Mouse (Mus musculus) gastrocnemius, adult 2 months (tissue): ENCODE measurements around the gene Map3k15. TPM values are rescaled to one million over a fixed set of nuclear protein-coding genes. Genes with fewer than 3 reads are reported as not detected.

ENCODE experiments used
- DNase-seq: peaks from one replicate; pipeline ENCODE4 v3.0.0; 2022
- H3K27ac ChIP-seq: fragments of 200-600 bp; 2 replicates; pipeline ENCODE4 v1.8.1; 2022; ENCODE audit warnings: mild to moderate bottlenecking
- H3K4me3 ChIP-seq: fragments of 200-600 bp; 2 replicates; pipeline ENCODE4 v1.8.1; 2022; ENCODE audit warnings: mild to moderate bottlenecking, moderate library complexity
- CTCF ChIP-seq: fragments of 200-600 bp; IDR thresholded peaks from 2 replicates; pipeline ENCODE4 v1.8.1; 2022; ENCODE audit warnings: antibody characterized with exemption, mild to moderate bottlenecking, moderate library complexity
- intact Hi-C: fragments of 180-260 bp; cut with DNase I; formaldehyde crosslinking; loops from one replicate; pipeline ENCODE4 v1.15.1; 2025
- long read RNA-seq, 2 experiments: library from polyadenylated mRNA; stranded (forward); transcript quantifications; one replicate each; pipeline ENCODE4 v2.0.0; 2021
- total RNA-seq, 2 experiments: library from RNA; stranded (reverse); gene quantifications; 2 replicates each; pipeline ENCODE4 v1.2.3; 2021

The Map3k15 gene
- under 1 TPM; 0.25 to 0.26 TPM for total RNA-seq
- long read RNA-seq, experiment 1, result 0 reads
- long read RNA-seq, experiment 2, result 0 reads

DNA sequence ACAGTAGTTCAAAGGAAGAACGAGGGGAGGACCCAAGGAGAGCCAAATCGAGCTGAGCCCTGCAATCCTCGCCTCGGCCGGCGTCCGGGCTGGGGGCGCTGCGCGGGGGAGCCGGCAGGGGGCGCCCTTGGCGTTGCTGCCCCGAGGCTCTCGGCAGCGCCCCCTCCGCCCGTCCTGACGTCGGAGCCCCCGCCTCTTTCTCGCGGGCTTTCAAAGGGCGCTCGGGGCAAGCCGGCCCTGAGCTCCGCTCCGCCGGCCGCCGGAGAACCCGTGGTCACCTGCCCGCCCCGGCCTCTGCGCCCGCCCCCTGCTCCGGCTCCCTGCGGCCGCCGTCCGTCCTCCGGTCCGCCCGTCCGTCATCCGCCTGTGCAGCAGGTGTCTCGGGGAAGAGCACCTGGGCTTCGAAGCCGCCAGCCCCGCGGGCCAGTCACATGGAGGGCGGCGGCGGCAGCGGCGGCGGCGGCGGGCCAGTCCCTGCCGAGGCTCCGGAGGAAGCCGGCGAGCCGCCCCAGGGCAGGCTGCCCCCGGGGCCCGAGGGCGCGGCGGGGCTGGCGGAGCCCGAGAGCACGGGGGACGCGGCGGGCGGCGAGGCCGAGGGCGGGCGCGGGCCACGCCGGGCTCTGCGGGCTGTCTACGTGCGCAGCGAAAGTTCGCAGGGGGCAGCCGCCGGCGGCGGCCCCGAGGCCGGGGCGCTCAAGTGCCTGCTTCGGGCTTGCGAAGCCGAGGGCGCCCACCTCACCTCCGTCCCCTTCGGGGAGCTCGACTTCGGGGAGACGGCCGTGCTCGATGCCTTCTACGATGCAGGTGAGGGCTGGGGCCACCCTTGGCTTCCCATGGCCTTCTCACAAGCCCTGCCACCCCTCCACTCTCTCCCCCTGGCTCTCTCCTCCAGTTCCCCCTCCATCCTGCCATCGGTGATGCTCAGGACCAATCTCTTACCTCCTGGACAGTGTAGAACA lies at the start of gene Map3k15:
TSS of gene Map3k15 (plus strand) at position 432 of the 959 bp plus-strand sequence.
- peak; percentile 91 for TF ChIP-seq CTCF
- peak; percentile 75 for DNase-seq
- Histone ChIP-seq H3K4me3 (peak within 1 kb of the TSS; percentile 73), H3K27ac (no peak within 1 kb of the TSS; the same call in 1 of the 2 replicates)
- intact Hi-C loops, result loop anchor here (5.0 to 10.0 kb wide), 2 partner anchors 127 to 184 kb away; no protein-coding TSS in a partner anchor

DNA sequence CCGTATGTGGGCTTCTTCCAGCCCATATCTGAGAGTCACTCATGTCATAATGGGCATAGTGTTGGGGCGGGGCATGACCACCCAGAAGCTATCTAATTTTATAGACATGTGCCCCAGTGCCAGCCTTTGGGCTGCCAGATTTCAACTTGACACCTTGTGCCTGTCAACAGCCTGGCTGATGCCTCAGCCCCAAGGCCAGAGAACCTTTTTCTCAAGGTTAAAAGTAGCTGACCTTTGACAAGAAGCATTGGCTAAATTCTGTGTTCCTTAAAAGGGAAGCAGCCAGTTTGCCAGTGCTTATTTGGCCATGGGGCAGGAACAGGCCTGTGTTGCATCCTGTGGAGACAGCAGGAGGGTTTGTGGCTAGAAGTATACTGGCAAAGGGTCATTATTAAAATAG lies 45.7 kb upstream of the Map3k15 start:
- peak overlapping the region; percentile 79 for H3K27ac ChIP-seq
- DNase-seq, result peak; percentile 81
- H3K4me3 ChIP-seq, result peak overlapping the region; percentile 51
- intact Hi-C loops, result no loop called here
- TF ChIP-seq CTCF, result no peak

DNA sequence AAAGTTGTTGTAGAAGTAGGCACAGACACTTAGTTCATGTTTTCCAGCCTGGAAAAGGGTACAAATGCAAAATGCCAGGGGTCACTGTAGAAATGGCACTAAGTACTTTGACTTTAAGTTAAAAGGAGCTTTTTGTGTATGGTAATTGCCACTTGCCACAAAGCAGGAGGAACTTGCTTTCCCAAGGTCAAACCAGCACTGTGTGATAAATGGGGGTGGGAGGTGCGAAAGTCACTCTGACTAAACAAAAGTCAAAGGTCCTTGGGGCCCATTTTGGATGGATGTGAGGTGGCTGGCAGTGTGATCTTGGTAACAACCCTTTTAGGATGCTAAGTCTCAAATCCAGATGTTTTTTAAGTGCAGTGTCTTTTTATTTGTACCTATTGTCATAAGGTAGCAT lies 44.6 kb upstream of the Map3k15 start:
- H3K4me3 ChIP-seq, result peak overlapping the region; percentile 51

DNA sequence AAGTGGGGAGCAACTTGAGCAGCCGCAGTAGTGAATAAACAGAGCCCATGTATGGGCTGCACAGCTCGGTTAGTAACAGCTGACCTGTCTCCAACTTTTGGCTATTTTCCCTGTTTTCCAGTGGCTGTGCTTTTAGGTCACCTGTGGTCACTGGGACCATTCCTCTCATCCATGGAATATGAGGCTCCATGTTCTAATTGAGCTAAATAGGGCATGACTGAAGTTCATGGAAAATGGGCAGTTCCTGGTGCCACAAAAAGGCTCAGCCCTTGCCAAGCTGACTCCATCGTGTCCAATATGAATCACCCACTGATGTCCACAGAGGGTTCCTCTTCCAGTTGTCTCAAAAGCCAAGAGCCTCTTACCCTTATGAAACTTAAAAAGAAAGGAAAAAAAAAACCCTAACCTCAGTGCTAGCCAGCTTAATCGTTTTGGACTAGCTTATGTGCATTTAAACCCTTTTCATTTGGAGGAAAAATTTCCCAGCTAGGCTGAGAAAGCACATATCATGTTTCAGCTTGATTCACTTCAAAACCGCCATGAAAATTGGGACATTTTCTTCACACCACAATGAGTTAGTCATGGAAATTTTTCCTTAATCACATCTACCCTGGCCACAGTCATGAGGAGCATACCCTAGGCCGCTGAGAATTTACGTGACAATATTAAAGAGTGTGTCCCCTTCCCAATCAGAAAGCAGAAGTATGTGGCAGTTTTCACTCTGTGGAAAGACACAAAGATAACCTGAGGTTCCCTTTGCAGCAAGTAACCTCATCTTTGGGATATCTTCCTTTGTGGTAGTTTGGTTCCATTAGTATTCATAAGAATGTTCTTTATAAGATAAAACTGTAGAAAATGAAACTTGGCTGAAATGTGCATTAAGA lies 34.4 kb upstream of the Map3k15 start:
- peak overlapping the region; percentile 16 for H3K27ac ChIP-seq
- DNase-seq, result no peak
- intact Hi-C loops, result no loop called here
- no peak for TF ChIP-seq CTCF
- no peak overlapping the region for H3K4me3 ChIP-seq

More for the DNA sequence above, 44.6 kb upstream of the Map3k15 start:
- intact Hi-C loops, result no loop called here
- DNase-seq, result no peak
- TF ChIP-seq CTCF, result no peak
- H3K27ac ChIP-seq, result peak overlapping the region; percentile 79

GRCm38 (mm10) chrX:159954430-159954779 lies 33.8 kb upstream of the Map3k15 start:
- no peak for DNase-seq
- intact Hi-C loops, result no loop called here
- no peak overlapping the region for H3K4me3 ChIP-seq
- H3K27ac ChIP-seq, result peak overlapping the region; percentile 12; the same call in 1 of the 2 replicates
- TF ChIP-seq CTCF, result no peak

DNA sequence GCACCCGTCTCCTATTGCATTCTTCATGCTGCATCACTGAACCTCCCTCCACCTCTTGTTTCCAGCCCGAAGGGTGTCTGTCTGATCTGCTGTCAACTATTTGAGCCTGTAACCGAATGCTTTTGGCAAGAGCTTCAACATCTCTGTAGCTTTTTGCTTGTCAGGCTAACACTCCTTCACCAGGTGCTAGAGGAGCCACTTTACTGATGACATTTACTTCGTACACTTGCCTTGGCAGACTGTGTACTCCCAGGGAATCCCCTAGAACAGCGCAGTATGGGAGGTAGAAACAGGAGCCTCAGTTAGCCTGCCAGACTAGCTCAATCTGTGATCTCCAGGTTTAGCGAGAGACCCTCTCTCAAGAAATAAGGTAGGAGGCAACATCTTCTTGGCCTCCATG lies 32.8 kb upstream of the Map3k15 start:
- no peak overlapping the region for H3K4me3 ChIP-seq
- intact Hi-C loops, result loop anchor here (5.0 kb wide), 1 partner anchor 33 kb away; no protein-coding TSS in a partner anchor
- DNase-seq, result no peak
- no peak for TF ChIP-seq CTCF
- H3K27ac ChIP-seq, result peak overlapping the region; percentile 48

DNA sequence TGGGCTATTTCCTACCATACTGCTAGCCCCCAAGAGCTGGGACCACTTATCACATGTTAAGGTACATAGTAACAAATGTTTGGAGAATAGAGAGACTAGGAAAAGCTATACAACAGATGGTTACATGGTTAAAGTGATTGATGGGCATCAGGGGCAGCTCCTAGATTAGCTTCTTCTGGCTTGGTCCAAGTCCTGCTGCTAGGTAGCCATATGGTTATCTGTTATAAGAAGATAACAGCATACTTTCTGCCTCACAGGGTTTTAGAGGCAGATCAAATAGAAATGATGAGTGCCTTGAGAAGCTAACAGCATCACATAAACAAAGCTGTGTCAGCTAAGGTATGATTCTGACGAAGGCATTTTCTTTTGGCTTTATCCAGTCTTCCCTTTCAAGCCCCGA lies 26.8 kb upstream of the Map3k15 start:
- intact Hi-C loops, result loop anchor here (5.0 to 10.0 kb wide), 2 partner anchors 87 to 429 kb away; no protein-coding TSS in a partner anchor
- no peak overlapping the region for H3K4me3 ChIP-seq
- no peak for TF ChIP-seq CTCF
- H3K27ac ChIP-seq, result no peak overlapping the region
- DNase-seq, result no peak

DNA sequence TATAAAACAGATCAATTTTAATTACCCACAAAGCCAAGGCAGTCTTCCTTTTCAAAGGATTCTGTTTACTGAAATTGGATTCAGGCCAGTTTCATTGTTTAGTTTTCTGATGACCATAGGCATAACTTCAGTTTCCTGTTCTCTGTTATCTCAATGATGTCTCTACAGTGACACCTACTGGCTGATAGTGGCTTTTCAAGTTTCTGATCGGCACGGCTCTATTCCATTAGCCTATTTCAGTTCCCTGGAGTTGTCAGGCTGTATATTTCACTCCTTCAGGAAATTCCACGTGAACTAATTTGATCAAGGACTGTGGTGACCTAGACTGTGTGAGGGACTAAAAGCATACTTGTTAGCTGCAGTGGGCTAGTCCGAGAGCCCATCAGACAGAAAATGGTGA lies 25.0 kb upstream of the Map3k15 start:
- Histone ChIP-seq H3K4me3 (no peak overlapping the region), H3K27ac (no peak overlapping the region)
- intact Hi-C loops, result loop anchor here (2.0 to 10.0 kb wide), 3 partner anchors 88 to 431 kb away; partner anchors contain the start of gene Sh3kbp1
- no peak for DNase-seq
- TF ChIP-seq CTCF, result peak; percentile 73

- no peak for DNase-seq
- intact Hi-C loops, result loop anchor here (2.0 to 10.0 kb wide), 3 partner anchors 89 to 432 kb away; partner anchors contain the start of gene Sh3kbp1
- no peak overlapping the region for H3K27ac ChIP-seq
- H3K4me3 ChIP-seq, result no peak overlapping the region
- no peak for TF ChIP-seq CTCF
These were observed 24.3 kb upstream of the Map3k15 start for GRCm38 (mm10) chrX:159963925-159964324.

- no peak for DNase-seq
- no peak overlapping the region for H3K27ac ChIP-seq
- intact Hi-C loops, result loop anchor here (10.0 kb wide), 1 partner anchor 94 kb away; no protein-coding TSS in a partner anchor
- TF ChIP-seq CTCF, result no peak
- no peak overlapping the region for H3K4me3 ChIP-seq
These were observed 19.2 kb upstream of the Map3k15 start for GRCm38 (mm10) chrX:159969025-159969424.

GRCm38 (mm10) chrX:159971091-159971779 lies 17.0 kb upstream of the Map3k15 start:
- no peak overlapping the region for H3K27ac ChIP-seq
- no peak overlapping the region for H3K4me3 ChIP-seq
- DNase-seq, result no peak
- intact Hi-C loops, result no loop called here
- TF ChIP-seq CTCF, result no peak

DNA sequence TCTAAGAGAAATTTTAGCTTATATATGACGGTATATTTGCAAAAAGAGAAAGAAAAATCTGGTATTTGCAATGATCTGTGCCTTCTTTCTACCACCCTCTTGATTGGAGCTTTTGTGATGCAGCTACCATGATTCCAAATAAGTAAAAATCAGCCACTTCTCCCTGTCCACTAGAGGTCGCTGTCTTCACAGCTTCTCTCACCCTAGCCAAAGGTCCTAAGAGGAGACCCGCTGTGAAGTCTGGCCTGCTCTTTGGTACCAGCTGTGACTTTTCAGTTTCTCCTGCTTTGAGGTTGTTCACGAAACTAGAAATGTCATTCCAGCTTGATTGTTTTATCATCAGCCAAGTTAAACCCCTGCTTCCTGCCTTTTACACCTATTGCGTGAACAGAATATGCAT lies 14.5 kb upstream of the Map3k15 start:
- DNase-seq, result no peak
- intact Hi-C loops, result no loop called here
- Histone ChIP-seq H3K4me3 (no peak overlapping the region), H3K27ac (no peak overlapping the region)
- TF ChIP-seq CTCF, result peak; percentile 70
